Mouse (Mus musculus) adrenal gland, postnatal 14 days (tissue): ENCODE measurements around the gene Ift81. TPM values are rescaled to one million over a fixed set of nuclear protein-coding genes. Genes with fewer than 3 reads are reported as not detected.
A peak's percentile ranks its signal among the peaks of the same experiment; 100 is the strongest.
"Not testable (repeated sequence)": the region's sequence is repeated elsewhere in the genome, so short reads cannot be mapped to it uniquely, and the experiment has no call there.

Experiments
- DNase-seq: peaks from one replicate; pipeline ENCODE4 v3.0.0; 2021; ENCODE audit warnings: mixed read lengths
- long read RNA-seq, 2 experiments: library from polyadenylated mRNA; stranded (forward); transcript quantifications; one replicate each; pipeline ENCODE4 v2.0.0; 2021
- total RNA-seq: library from RNA; stranded (reverse); gene quantifications from 2 replicates; pipeline ENCODE4 v1.2.3, GENCODE M21; 2021

Gene Ift81
- 11.7 and 18.0 TPM in 2 replicates for total RNA-seq
- long read RNA-seq, experiment 1, transcript Ift81-201 (19 exons, 2,950 nt): major isoform, 11 of 15 reads
- long read RNA-seq, experiment 1, partial matches to known transcripts: 1 of 15 reads
- long read RNA-seq, experiment 1, other reads (novel, unspliced or antisense): 3 of 15 reads
- long read RNA-seq, experiment 2, partial matches to known transcripts: 1 of 6 reads
- long read RNA-seq, experiment 2, other reads (novel, unspliced or antisense): 3 of 6 reads

DNA sequence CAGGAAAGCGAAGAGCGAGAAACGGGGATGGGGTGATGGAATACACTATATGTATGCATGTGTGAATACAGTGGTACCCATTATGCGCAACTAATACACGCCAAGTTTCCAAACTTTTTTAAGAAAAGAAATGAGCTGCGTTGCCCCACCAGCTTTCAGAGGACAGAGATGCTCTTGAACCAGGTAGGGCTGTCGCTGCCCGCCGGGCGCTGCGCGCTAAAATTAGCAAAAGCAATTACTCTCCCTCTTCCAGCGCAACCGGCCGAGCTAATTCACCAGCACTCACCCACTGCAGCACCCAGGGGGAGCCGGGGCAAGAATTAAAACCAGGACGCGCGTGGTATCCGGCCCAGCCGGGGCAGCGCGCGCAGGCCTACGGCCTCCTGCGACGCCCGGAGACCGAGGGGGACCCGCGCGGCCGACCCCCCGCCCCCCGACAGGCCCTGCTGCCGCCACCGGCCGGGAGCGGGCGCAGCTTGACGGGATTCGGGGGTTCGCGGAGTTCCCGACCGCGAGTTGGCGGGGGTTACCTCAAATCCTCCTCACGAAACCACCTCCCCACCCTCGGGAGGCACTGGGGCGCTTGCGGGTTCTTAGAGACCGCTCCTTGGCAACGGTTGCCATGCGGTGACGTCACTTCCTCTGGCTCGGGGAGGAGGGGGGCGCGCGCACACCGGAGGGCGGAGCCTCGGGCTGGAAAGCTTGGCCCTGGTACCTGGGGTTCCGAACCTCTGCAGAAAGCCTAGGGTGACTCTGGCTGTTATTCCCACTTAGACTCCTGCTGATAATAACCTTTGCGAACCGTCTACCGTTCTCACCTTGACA is at the start of gene Ift81:
Gene Ift81 (minus strand): TSS at position 611 of the 825 bp plus-strand sequence.
- DNase-seq: peak; percentile 98

DNA sequence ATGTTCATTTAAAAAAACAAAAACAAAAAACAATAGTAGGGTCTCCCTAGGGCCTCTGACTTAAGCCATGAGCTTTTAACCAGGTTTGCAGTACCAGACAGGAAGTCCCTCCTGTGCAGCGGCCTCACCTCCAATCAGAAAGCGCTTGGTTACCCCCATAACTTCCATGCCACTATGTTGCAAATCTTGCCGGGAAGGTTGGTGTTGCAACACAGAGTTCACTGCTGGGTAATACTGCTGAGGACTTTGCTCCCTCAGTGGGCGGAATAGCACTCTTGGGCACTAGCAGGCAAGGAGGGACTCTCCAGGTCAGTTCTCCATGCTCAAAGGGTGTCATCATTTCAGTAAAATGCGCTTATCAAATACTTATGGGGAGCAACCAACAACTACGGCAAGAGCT is 48.2 kb upstream of the Ift81 start:
- no peak for DNase-seq

DNA sequence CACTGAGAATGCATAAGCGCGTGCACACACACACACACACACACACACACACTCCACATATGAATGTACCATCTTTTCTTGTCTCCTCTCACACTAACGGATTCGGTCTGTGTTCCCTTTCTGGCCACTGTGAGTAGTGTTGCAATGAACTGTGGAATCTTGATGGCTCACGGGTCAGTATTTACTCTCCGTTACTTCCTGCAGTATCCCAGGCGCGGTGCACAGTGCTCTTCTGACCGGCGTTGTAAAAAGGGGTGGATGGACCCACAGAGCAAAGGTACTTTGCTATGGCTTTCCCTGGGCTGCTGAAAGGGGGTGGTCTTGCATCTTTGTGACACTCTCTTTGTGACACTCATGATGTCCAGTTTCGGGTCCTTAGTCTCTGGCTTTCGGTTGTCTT is 42.5 kb upstream of the Ift81 start:
- no peak for DNase-seq

DNA sequence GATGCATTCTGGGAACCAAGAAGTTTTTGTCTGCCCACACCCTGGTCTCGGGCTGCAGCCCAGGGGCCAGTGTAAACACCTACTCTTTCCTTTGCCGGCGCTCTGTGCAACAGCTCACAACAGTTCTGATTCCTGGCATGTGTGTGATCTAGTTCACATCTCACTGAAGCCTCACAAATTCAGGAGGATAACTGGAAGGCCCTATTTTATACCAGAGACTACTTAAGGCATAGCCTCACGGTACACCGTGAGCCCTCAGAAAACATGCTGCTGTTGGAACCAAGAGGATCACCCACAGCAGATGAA is 39.9 kb upstream of the Ift81 start:
- no peak for DNase-seq

DNA sequence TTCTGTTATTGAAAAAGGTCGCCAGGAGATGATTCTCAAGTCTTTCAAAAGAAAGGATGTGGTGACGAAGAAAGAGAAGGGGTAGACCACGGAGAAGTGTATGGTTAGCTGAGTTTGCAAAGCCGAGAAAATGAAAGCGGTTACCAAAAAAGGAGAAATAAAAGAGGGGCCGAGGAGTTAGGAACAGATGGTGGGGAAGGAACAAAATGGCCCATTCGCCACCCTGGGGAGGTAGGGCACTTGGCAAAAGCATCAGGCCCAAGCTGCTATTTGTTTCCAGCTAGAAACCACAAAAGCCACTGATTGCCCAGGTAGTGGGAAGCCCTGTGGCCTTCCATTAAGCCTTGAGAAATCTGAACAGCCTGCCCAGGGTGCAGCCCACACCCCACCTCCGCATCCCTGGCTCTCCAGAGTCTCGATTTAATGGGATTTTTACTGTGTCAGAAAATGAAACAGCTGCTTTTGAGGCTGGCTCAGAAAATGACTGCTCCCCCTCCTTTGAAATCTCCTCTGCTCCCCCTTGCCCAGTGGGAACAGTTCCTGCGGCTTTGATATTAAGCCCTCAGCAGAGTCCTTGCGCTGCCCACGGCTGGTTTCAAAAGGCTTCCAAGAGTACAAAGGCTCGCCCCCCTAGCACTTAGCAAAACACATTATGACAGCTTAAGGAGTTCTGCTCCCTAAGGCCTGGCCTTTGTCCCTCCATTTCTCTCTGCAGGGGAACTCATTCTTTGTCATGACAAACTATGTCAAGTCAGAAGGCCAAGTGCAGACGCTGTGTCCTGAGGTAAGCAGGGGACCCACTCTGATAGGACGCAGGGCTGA is 39.3 kb upstream of the Ift81 start:
- no peak for DNase-seq

DNA sequence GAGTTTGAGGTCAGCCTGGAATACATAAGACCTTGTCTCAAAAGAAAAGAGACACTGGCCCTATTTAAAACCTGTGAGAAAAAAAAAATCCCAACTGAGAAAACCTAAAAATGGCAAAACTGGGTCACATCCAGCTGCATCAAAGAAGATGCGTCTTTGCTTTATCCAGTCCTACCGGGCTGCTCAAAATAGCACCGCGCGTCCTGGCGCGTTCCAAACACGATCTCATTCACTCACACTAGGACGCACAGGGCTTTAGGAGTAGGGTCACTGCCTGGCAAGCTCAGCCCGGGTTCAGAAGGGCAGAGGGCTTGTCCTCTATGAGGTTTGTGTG is 38.8 kb upstream of the Ift81 start:
- no peak for DNase-seq

DNA sequence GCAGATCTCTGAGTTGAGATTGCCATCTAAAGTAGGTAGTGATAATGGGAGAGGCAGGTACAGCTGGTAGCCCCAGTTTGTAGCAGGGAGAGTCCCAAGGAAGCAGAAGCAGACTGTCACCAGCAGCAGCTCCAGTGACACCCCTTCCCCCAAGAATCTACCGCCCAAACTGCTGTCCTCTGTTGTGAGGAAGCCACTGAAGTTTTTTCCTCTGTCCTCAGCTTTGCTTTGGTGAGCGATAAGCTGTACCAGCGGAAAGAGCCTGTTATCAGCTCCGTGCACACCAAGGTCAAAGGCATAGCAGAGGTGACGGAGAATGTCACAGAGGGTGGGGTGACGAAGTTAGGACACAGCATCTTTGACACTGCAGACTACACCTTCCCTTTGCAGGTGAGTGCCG is 38.2 kb upstream of the Ift81 start:
- peak; percentile 27 for DNase-seq

DNA sequence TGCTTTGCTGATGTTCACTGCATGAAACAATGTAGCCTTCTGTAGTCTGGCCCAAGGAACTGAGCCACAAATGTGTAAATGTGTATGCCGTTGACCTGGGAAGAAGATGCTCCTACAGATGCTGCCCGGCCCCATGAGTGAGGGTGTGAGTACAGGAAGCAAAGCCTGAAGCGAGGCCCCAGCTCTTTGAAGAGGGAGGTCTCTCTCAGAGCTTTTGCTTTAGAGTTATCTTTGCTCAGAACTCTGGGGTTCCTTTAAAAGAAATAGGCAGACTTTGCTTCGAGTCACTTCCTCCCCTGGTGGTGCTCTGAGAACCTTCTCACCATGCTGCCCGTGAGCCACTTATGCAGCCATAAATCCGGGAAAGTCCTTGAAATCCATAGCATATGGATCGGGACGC is 35.8 kb upstream of the Ift81 start:
- DNase-seq: no peak

DNA sequence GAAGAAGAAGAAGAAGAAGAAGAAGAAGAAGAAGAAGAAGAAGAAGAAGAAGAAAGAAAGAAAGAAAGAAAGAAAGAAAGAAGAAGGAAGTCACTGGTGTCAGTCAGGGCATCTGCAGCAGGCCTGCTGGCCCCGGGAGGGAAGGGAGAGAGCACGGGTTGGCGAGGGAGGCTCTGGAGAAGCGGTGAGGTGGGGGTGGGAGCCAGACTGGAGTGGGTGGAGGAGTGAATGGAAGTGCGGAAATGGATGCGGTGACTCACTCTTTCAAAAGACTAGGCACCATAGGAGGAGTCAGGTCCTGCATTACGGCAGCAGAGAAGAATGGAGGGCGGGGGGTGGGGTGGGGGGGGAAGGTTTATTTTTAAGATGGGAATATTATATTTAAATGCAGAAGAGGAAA is 34.9 kb upstream of the Ift81 start:
- DNase-seq: peak; percentile 24

DNA sequence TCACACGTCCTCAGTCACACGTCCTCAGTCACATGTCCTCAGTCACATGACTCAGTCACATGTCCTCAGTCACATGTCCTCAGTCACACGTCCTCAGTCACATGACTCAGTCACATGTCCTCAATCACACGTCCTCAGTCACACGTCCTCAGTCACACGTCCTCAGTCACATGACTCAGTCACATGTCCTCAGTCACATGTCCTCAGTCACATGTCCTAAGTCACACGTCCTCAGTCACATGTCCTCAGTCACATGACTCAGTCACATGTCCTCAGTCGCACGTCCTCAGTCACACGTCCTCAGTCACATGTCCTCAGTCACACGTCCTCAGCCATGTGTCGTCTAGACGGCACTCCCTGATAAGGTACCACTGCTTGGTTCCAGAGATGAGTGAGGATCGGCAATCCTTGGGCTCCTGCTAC is 33.6 kb upstream of the Ift81 start:
- not testable (repeated sequence) for DNase-seq

DNA sequence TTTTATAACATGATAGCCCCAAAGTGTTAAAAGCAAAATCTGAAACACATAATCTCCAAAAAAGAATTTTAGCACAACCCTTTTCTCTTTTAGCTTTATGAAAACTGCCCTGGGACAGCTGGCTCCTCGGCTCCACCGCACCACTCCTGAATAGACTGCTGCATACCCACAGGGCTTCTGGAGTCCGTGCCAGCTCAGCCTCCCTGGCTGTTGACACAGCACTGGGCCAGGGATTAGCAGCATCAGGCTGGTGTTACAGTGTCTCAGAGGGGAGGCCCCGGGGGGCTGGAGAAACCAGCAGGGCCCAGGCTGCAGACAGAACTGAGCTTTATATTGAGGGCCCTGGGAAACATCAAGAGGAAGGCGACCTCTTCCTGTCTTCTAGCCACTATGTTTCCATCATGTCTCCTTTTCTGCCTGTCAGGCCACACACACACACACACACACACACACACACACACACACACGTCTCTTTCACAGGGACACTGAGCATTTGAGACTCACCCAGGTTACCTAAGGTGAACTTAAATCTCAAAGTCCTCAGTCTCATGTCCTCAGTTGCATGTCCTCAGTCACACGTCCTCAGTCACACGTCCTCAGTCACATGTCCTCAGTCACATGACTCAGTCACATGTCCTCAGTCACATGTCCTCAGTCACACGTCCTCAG is 33.1 kb upstream of the Ift81 start:
- no peak for DNase-seq

DNA sequence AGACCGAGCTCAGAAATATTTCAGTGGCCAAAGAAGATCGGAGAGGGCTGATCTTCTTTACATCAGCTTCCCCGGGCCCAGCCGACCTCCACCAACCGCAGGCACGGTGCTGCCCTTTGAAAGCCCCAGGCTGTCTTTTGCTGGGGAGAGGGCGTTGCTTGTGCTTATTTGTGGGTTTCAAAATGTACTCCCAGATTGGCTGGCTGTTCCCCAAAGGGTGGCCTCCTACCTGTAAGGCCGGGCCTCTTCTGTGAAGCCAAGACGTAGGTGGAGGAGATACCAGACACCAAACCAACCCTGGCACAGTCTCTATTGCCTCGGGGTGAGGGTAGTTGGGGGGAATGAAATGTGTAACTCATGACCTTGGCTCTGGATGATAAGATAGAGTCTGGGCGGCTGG is 31.7 kb upstream of the Ift81 start:
- DNase-seq: no peak

DNA sequence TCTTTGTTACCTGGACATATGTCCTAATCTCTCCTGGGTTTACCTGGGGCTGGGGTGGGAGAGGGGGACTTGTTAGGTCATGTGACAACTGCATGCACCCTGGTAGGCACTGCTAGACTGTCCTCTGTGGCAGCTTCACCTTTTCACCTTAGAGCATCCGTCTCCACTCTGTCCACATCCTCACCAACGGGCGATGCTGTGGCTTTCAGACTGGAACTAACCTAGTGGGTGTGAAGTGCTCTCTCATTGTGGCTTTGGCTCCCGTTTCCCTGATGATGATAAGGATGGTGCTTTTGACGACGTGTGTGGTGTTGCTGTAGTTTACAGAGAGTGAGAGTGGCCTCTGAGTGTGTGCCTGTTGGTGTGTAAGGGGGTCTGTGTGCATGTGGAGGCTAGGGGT is 31.0 kb upstream of the Ift81 start:
- DNase-seq: no peak

DNA sequence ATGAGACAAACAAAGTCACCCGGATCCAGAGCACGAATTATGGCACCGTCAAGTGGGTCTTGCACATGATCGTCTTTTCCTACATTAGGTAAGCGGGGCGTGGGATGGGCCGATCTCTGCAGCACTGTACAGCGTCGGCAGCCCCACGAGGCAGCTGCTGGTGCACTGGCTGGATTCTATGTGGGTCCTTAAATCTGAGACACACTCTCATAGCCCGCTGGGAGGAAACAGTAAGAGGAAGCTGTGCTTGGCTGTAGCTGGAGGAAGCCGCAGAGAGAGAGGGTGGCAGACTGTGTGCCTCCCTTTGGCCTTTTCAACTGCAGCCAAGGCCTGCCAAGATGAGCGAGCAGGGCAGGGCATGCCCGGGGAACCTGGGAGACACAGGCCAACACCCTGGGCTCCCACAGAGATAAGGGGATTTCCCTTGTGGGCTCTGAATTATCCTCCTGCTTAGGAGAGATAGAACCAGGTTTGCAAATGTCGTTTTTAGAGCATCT is 29.8 kb upstream of the Ift81 start:
- peak; percentile 53 for DNase-seq

DNA sequence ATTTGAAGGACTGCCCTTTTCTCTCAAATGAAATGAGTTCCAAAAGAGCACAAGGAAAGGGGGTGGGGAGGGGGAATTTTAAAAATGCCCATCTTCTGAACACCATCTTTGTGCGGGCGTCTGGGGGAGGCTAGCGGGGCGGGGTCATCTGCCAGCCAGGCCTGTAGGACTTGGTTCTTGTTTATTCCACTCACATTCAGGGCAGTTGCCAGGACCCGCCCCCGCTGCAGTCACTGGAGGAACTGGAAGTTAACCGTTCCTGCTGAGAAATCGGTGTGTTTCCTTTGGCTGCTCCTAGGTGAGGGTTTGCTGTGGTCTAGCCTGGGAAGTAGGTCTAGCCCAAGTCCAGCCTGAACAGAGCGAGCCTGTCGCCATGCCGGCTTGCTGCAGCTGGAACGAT is 29.4 kb upstream of the Ift81 start, which contains the start of gene P2rx7:
Gene P2rx7 (plus strand): TSS at position 211 of the 400 bp plus-strand sequence.
- DNase-seq: peak; percentile 60

DNA sequence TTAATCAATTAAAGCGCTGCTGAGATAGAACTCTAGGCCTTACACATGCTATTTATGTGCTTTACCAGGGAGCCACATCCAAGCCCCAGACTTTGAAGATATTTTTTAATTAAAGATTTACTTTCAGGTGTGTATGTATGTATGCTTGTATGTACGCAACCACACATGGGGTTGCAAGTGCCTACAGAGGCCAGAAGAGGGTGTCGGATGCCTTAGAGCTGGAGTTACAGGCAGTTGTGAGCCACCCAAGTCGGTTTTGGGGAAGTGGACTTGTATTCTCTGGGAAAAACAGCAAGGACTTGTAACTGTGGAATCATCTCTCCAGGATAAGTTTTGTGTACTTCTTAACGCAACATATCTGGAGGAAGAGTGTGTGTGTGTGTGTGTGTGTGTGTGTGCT is 25.7 kb upstream of the Ift81 start:
- DNase-seq: no peak

DNA sequence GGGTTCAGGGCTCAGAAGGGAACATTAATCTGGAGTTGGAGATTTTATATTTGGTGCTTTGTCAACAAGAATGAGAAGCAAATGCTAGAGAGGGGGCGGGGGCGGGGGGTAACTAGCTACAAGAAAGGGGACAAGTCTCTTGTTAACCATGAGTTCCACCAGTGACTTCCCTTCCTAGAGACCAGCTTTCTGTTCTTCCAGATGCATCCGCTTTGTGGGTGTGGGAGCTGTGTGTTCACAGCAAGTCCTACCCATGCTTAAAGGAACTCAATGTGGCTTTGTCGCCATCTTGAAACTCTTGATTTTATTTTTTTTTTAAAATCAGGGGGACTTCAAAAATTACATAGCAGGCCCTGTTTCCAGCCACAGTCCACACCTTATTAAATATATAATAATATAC is 25.2 kb upstream of the Ift81 start:
- no peak for DNase-seq

DNA sequence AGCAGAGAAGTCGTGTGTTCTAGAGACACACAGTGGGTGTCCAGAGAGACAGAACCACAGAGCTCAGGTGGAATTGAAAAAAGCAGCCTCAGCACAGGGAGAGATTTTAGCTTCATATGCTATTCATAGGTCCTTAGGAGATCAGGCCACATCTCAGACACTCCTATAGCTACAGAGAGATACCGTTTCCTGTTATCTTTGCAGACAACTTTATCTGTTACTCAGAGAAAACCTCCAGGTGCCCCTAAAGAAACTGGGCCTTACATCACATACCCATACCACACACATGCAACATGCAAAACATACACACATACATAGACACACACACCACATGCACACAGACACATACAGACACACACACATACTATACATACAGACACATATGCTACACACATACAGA is 24.0 kb upstream of the Ift81 start:
- no peak for DNase-seq

DNA sequence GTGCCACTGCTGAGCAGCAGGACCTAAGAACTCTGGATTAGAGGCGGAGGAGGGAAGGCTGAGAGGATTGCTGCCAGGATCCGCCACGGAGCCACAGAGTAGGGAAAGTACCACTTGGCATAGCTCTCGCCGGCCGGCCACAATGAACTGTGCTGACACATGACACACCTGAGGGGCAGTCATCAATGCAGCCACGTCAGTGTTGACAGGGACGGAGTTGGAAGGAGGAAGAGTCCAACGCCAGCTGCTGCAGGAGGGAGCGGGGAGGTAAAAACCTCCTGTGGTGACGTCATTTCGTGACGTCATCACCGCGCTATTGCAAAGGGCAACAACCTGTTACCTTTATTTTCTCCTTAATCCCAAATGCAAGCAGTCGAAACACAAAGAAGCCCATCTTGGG is 22.6 kb upstream of the Ift81 start:
- DNase-seq: peak; percentile 15

DNA sequence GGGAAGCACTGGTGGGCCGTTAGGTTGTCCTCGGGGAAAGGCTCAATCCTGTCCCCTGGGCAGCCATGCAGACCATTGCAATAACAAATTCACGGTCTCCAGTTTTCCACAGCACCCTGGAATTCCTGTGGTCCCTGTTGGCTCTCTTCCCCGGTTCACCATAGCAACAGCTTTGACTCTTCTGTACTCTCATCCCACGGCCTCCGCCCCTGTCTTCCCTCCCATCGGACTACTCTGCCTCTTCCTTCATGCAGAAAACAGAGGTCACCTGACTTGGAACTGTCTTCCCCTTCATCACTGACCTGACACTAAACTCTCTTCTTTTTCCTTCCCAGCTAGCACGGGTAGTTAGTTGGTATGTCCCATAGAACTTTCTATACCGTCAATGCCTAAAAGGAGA is 22.0 kb upstream of the Ift81 start:
- DNase-seq: no peak

DNA sequence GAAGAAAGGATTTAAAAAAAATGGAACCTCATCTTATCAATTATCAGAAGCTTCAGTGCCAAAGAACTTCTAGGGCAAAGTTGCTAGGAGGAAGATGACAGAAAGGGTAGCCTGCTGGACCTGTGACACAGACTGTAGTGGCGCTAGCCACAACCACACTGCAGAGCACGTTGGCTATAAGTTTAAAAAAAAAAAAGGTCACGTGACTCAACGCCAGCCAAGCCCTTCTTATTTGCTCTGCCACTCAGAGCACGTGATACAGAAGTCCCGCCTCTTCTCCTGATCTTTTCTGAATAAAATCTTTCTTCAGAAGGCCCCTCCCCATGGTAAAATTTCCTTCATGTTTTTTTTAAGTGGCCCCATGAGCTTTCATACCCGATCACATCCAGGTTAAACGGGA is 20.9 kb upstream of the Ift81 start:
- DNase-seq: no peak

DNA sequence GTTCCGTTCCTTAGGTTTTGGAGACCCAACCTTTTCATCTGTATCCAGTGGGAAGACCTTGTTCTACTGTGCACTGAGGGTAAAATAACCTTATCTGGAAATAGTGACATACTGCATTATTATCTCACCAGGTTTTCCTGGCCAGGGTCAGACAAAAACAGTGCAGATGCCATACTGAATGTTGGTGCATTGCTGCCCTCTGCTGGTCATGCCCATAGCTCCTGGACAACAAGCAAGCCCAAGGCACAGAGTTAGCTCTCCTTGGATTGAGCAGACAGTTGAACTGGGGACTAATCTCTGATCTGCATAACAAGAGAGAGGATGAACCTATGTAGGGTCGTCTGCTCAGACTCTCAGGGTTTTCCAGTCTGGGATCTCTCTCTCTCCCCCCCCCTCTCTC is 12.9 kb upstream of the Ift81 start:
- DNase-seq: peak; percentile 93
